Mouse (Mus musculus) heart, adult 2 months (tissue): Measurements from ENCODE around the gene Stat4.

Source experiments
- CTCF ChIP-seq: fragments of 200-600 bp; IDR thresholded peaks from 2 replicates; pipeline ENCODE4 v1.8.1; 2022; ENCODE audit warnings: antibody characterized with exemption, mild to moderate bottlenecking, moderate library complexity
- EP300 ChIP-seq: fragments of 200-500 bp; IDR thresholded peaks from 2 replicates; pipeline ENCODE4 v1.6.1; 2011; ENCODE audit warnings: low read depth, low read length, control low read depth; ENCODE audit not compliant: insufficient read depth

GRCm38 (mm10) chr1:52039151-52039550 lies 52.2 kb downstream of the Stat4 start:
- TF ChIP-seq EP300 (no peak), CTCF (no peak)
